In the genomic region with DNA sequence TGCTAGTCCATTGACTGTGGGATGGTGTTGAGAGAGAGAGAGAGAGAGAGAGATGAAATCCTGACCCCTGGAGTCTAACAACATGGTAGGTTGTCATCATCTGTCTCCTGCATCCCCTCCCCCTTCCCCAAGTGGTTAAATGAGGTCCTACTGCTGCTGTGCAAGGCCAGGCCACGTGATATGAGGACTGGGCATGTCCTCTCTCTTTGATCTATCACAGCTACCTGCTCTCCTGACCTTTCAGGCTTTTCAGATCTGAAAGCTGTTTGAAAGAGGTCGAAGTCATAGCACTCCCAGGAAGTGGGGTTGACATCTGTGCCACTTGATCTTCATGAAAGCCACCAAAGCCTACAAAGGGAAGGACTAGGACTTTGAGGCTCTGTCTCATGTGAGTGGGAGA, we compare ENCODE assay signal across 31 mouse cellular contexts.
DNase-seq lines count a peak whose midpoint lies in the region; ATAC-seq and TF ChIP-seq lines count a peak whose summit lies in the region.
"Had no signal": no experiment of that assay in that cellular context is flagged by ENCODE, and none has a peak within 500 bp of the region (broad histone marks: within the 10 kb centered on the region; RNA-seq: fewer than 3 reads in every experiment).

No protein-coding gene starts in this region.

- H3K36me3 ChIP-seq in kidney, adult 2 months (ENCODE audit: control insufficient read depth, insufficient read depth, low read length), result no peaks in the 10 kb centered on the region
- H3K36me3 ChIP-seq in liver, embryonic 11.5 days (ENCODE audit: control insufficient read depth, insufficient read depth, low read length), result no peaks in the 10 kb centered on the region
- H3K36me3 ChIP-seq in liver, postnatal 0 days (replicated peaks; ENCODE audit: insufficient read depth, low read length), result no peaks in the 10 kb centered on the region
- no peaks in the 10 kb centered on the region for H3K36me3 ChIP-seq in hindbrain, embryonic 11.5 days (ENCODE audit: control insufficient read depth, insufficient read depth, low read length)
- H3K36me3 ChIP-seq: embryonic facial prominence, embryonic 13.5 days; forebrain, embryonic 10.5 days; forebrain, embryonic 15.5 days; heart, embryonic 10.5 days; heart, embryonic 15.5 days; hindbrain, embryonic 12.5 days; limb, embryonic 10.5 days; limb, embryonic 15.5 days; lung, embryonic 15.5 days; midbrain, embryonic 10.5 days; midbrain, embryonic 15.5 days; neural tube, embryonic 15.5 days; stomach, embryonic 15.5 days had no signal

- DNase-seq in kidney, adult 2 months, result no peak
- no peak for DNase-seq in kidney, postnatal 4 days
- peak; percentile 4 for DNase-seq in induced T-regulatory cell, adult 2 months (ENCODE audit: low read depth)
- DNase-seq in liver, embryonic 11.5 days (ENCODE audit: low spot score), result no peak
- DNase-seq in liver, postnatal 0 days, result no peak
- DNase-seq in cerebellum, adult 9-10 months, result no peak
- no peak for DNase-seq in hindbrain, embryonic 11.5 days (ENCODE audit: low spot score)
- DNase-seq: adrenal gland, adult 2 months; cerebellum, adult 8-10 months; cerebellum, postnatal 36 days; gastrocnemius, postnatal 25 days; heart, adult 11 months; kidney, adult 11 months; layer of hippocampus, postnatal 36 days; right cerebral cortex, postnatal 25 days had no signal

- no peaks in the 10 kb centered on the region for H3K27me3 ChIP-seq in kidney, adult 2 months (replicated peaks; ENCODE audit: control insufficient read depth, insufficient read depth, low read length)
- H3K27me3 ChIP-seq in liver, embryonic 11.5 days (replicated peaks; ENCODE audit: control insufficient read depth, insufficient read depth, low read length), result no peaks in the 10 kb centered on the region
- no peaks in the 10 kb centered on the region for H3K27me3 ChIP-seq in liver, postnatal 0 days (ENCODE audit: insufficient read depth, low read length)
- no peaks in the 10 kb centered on the region for H3K27me3 ChIP-seq in hindbrain, embryonic 11.5 days (ENCODE audit: control insufficient read depth, insufficient read depth, low read length)
- H3K27me3 ChIP-seq: embryonic facial prominence, embryonic 13.5 days; forebrain, embryonic 15.5 days; heart, embryonic 15.5 days; hindbrain, embryonic 12.5 days; limb, embryonic 15.5 days; lung, embryonic 15.5 days; midbrain, embryonic 15.5 days; neural tube, embryonic 15.5 days; stomach, embryonic 15.5 days had no signal

- H3K9ac ChIP-seq in liver, embryonic 11.5 days (ENCODE audit: low read depth, low read length), result no peak overlapping the region
- H3K9ac ChIP-seq in liver, postnatal 0 days (replicated peaks), result no peak overlapping the region
- no peak overlapping the region for H3K9ac ChIP-seq in hindbrain, embryonic 11.5 days (ENCODE audit: low read depth, low read length)
- H3K9ac ChIP-seq: embryonic facial prominence, embryonic 13.5 days; forebrain, embryonic 15.5 days; heart, embryonic 15.5 days; hindbrain, embryonic 12.5 days; limb, embryonic 15.5 days; lung, embryonic 15.5 days; midbrain, embryonic 15.5 days; neural tube, embryonic 15.5 days; stomach, embryonic 15.5 days had no signal

- peak; percentile 39 for ATAC-seq in liver, embryonic 11.5 days (replicated peaks; ENCODE audit: low FRiP score)
- ATAC-seq in liver, postnatal 0 days, result peak; percentile 68; the same call in 1 of the 2 replicates
- ATAC-seq in hindbrain, embryonic 11.5 days (ENCODE audit: low FRiP score), result no peak
- ATAC-seq: activated CD4-positive, CD25-positive, alpha-beta regulatory T cell, adult 4 months; forebrain, embryonic 15.5 days; hindbrain, postnatal 0 days; midbrain, embryonic 15.5 days had no signal

- WGBS in kidney, adult 2 months, result 59% methylated on average over 2 of the region's 2 CpGs
- 37% methylated on average over 2 of the region's 2 CpGs for WGBS in liver, embryonic 11.5 days
- 48% methylated on average over 2 of the region's 2 CpGs for WGBS in liver, postnatal 0 days (ENCODE audit: insufficient replicate concordance)
- WGBS in hindbrain, embryonic 11.5 days, result 54% methylated on average over 2 of the region's 2 CpGs

- peaks cover 16% of the 10 kb centered on the region for H3K4me1 ChIP-seq in kidney, adult 2 months (ENCODE audit: control insufficient read depth, insufficient read depth, low read length)
- H3K4me1 ChIP-seq in liver, embryonic 11.5 days (replicated peaks; ENCODE audit: control insufficient read depth, insufficient read depth, low read length), result no peaks in the 10 kb centered on the region
- no peaks in the 10 kb centered on the region for H3K4me1 ChIP-seq in liver, postnatal 0 days (ENCODE audit: insufficient read depth)
- H3K4me1 ChIP-seq in hindbrain, embryonic 11.5 days (replicated peaks; ENCODE audit: control insufficient read depth, insufficient read depth, low read length), result no peaks in the 10 kb centered on the region
- H3K4me1 ChIP-seq: forebrain, embryonic 15.5 days; limb, embryonic 15.5 days; lung, embryonic 15.5 days; stomach, embryonic 15.5 days had no signal

- H3K4me2 ChIP-seq in liver, embryonic 11.5 days, result no peak overlapping the region
- no peak overlapping the region for H3K4me2 ChIP-seq in liver, postnatal 0 days (ENCODE audit: low read depth, low read length)
- H3K4me2 ChIP-seq in hindbrain, embryonic 11.5 days (replicated peaks; ENCODE audit: low read depth, low read length), result no peak overlapping the region
- H3K4me2 ChIP-seq: embryonic facial prominence, embryonic 13.5 days; forebrain, embryonic 15.5 days; heart, embryonic 15.5 days; hindbrain, embryonic 12.5 days; limb, embryonic 15.5 days; lung, embryonic 15.5 days; midbrain, embryonic 15.5 days; neural tube, embryonic 15.5 days; stomach, embryonic 15.5 days had no signal

- TF ChIP-seq CTCF in kidney, adult 2 months (conservative IDR thresholded peaks at IDR 0.05; ENCODE audit: insufficient read depth, insufficient read length, low read depth, low read length), result no peak
- no peak for TF ChIP-seq CTCF in liver, postnatal 0 days (IDR thresholded peaks at IDR 0.05; ENCODE audit: low read depth)

- H3K9me3 ChIP-seq in liver, embryonic 11.5 days (ENCODE audit: control insufficient read depth, low read length), result no peaks in the 10 kb centered on the region
- no peaks in the 10 kb centered on the region for H3K9me3 ChIP-seq in liver, postnatal 0 days (ENCODE audit: low read length)
- no peaks in the 10 kb centered on the region for H3K9me3 ChIP-seq in hindbrain, embryonic 11.5 days (ENCODE audit: control insufficient read depth, low read length)
- H3K9me3 ChIP-seq: embryonic facial prominence, embryonic 13.5 days; forebrain, embryonic 10.5 days; forebrain, embryonic 15.5 days; heart, embryonic 10.5 days; heart, embryonic 15.5 days; hindbrain, embryonic 12.5 days; limb, embryonic 10.5 days; limb, embryonic 15.5 days; lung, embryonic 15.5 days; midbrain, embryonic 10.5 days; midbrain, embryonic 15.5 days; neural tube, embryonic 15.5 days; stomach, embryonic 15.5 days had no signal

- no peak for TF ChIP-seq EP300 in liver, postnatal 0 days (IDR thresholded peaks at IDR 0.05; ENCODE audit: low read depth)

- no peak for TF ChIP-seq POLR2A in kidney, adult 2 months (IDR thresholded peaks at IDR 0.05; ENCODE audit: low read depth, low read length)

- 0 out of 2 replicates have a peak overlapping the region, but pooled peaks have one; percentile 62 for H3K27ac ChIP-seq in kidney, adult 2 months (ENCODE audit: insufficient read depth, low read depth, low read length)
- no peak overlapping the region for H3K27ac ChIP-seq in liver, embryonic 11.5 days (ENCODE audit: low read depth, low read length)
- H3K27ac ChIP-seq in liver, postnatal 0 days (ENCODE audit: low read depth), result no peak overlapping the region
- H3K27ac ChIP-seq in hindbrain, embryonic 11.5 days (ENCODE audit: low read depth, low read length), result no peak overlapping the region
- H3K27ac ChIP-seq: embryonic facial prominence, embryonic 13.5 days; forebrain, embryonic 10.5 days; forebrain, embryonic 15.5 days; heart, embryonic 10.5 days; heart, embryonic 15.5 days; hindbrain, embryonic 12.5 days; hindbrain, postnatal 0 days; kidney, postnatal 0 days; limb, embryonic 10.5 days; limb, embryonic 15.5 days; lung, embryonic 15.5 days; midbrain, embryonic 10.5 days; midbrain, embryonic 15.5 days; neural tube, embryonic 15.5 days; stomach, embryonic 15.5 days had no signal

- no peak overlapping the region for H3K4me3 ChIP-seq in kidney, adult 2 months (ENCODE audit: insufficient read depth, low read depth, low read length)
- no peak overlapping the region for H3K4me3 ChIP-seq in liver, embryonic 11.5 days (ENCODE audit: low read depth, low read length)
- no peak overlapping the region for H3K4me3 ChIP-seq in liver, postnatal 0 days (ENCODE audit: low read depth, low read length)
- H3K4me3 ChIP-seq in hindbrain, embryonic 11.5 days (ENCODE audit: low read depth, low read length), result no peak overlapping the region
- H3K4me3 ChIP-seq: embryonic facial prominence, embryonic 13.5 days; forebrain, embryonic 10.5 days; forebrain, embryonic 15.5 days; heart, embryonic 10.5 days; heart, embryonic 15.5 days; hindbrain, embryonic 12.5 days; limb, embryonic 10.5 days; limb, embryonic 15.5 days; lung, embryonic 15.5 days; midbrain, embryonic 10.5 days; midbrain, embryonic 15.5 days; neural tube, embryonic 15.5 days; stomach, embryonic 15.5 days had no signal
